Mouse (Mus musculus) heart, adult 2 months (tissue): ENCODE measurements around the gene Stpg4.

Experiments
- CTCF ChIP-seq: fragments of 200-600 bp; IDR thresholded peaks from 2 replicates; pipeline ENCODE4 v1.8.1; 2022; ENCODE audit warnings: antibody characterized with exemption, mild to moderate bottlenecking, moderate library complexity
- POLR2A ChIP-seq: fragments of 200-500 bp; IDR thresholded peaks from 2 replicates; pipeline ENCODE4 v1.6.1; 2011; ENCODE audit warnings: mild to moderate bottlenecking, low read depth, low read length, control low read depth; ENCODE audit not compliant: insufficient read depth

GRCm38 (mm10) chr17:87472879-87473278 lies 45.3 kb upstream of the Stpg4 start:
- TF ChIP-seq CTCF (no peak), POLR2A (no peak)
